Mouse (Mus musculus) embryo, embryonic 10 days (tissue): ENCODE measurements around the gene Mecom.

Experiments
- DNase-seq: peaks from one replicate; pipeline ENCODE4 v3.0.0-alpha.2; 2015; ENCODE audit warnings: low spot score

Mecom gene

DNA sequence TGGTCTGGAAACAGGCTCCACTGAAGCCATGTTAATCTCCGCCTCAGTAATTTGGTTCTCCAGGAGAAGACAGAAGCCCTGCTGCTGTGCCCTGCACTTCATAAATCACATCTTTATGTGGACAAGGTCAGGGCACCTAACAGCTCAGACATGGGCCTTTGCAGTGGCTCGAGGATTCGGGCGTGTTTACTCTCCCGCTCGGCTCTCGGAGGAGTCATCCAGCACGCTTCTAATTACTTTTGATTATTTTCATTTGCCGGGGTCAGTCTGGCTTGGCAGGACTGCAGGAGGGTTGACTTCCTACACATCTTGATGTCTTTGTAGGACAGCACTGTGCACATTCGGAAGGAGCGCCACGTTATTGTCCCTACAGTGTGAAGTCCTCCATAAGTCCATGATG, 529.6 kb downstream of the Mecom start:
- peak; percentile 86 for DNase-seq

DNA sequence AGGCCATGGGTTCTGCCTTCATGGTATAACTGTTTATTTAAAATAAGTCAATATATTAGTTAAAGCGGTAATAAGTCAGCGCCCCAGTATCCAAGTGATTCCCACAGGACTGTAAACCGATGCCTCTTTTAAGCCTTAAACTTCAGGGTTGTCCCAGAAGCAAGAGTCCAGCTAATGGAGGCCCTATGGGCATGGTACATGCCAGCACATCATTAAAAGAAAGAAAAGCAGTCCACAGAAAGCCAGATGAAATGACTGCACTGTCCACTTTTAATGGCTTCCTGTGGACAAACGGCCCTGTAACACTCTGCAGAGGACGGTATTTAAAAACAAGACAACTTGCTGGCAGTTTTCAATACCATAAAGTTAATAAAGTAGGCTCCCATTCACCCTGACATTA, 531.0 kb downstream of the Mecom start:
- DNase-seq: peak; percentile 17

DNA sequence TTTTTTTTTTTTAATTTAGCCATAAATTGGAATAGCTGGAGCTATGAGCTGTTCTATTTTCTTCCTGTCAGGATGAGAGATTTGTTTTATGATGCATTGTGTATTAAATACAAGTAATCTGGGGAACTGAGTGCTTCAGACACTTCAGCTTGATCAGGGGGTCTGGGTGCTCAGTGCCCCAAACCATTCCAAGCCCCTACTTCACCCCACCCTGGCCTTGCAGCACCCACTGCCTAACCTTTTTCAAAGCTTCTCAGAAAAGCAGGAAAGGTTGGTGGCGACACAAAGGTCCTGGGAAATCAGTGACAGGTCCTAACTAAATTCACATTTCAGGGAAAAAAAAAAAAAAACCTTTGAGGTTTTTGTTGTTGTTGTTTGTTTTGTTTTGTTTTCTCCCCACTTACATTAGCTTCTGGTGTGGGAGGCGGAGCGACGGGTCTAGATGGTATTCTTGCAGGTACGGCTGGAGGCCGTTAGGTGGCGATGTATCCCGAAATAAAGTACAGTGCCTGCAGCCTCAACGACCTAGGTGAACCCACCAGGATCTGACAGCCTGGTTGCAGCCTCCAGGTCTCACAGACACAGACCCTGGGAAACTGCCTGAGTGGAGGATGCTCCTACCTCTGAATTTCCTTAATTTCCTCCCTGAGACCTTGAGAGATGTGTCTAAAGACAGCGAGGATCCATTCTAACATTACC, 532.7 kb downstream of the Mecom start:
- DNase-seq: peak; percentile 92

DNA sequence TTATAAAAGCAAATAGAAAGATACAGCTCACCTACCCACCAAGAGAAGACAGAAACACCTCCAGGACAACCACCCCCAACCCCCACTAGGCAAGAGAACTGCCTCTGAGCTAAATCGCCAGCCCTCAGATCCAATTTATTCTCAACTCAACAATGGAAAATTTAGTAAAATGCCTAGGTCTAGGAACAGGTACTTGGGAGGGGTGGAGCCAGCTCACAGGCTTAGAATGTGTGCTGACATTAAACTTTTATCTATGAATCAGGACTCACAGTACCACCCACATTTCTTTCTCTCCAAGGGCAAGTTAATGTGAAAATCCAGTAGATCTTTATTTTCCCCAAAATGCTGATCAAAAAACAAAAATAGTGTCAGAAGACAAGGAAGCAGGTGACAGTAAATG, 533.5 kb downstream of the Mecom start:
- no peak for DNase-seq

DNA sequence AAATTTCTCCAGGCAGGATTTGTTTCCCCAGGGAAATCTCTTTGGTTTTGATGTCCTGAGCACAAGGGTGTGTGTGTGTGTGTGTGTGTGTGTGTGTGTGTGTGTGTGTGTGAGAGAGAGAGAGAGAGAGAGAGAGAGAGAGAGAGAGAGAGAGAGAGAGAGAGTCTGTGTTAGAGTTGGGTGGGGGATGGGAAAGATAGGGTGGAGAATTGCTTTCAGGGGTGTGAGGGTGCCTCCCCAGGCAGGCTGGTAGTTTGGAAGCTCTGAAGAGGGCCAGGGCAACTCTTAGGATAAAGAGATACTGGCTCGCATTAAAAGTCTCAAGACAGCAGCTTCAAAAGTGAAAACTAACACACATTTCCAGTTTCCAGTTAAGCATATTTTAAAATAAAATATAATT, 534.4 kb downstream of the Mecom start:
- peak; percentile 15 for DNase-seq

DNA sequence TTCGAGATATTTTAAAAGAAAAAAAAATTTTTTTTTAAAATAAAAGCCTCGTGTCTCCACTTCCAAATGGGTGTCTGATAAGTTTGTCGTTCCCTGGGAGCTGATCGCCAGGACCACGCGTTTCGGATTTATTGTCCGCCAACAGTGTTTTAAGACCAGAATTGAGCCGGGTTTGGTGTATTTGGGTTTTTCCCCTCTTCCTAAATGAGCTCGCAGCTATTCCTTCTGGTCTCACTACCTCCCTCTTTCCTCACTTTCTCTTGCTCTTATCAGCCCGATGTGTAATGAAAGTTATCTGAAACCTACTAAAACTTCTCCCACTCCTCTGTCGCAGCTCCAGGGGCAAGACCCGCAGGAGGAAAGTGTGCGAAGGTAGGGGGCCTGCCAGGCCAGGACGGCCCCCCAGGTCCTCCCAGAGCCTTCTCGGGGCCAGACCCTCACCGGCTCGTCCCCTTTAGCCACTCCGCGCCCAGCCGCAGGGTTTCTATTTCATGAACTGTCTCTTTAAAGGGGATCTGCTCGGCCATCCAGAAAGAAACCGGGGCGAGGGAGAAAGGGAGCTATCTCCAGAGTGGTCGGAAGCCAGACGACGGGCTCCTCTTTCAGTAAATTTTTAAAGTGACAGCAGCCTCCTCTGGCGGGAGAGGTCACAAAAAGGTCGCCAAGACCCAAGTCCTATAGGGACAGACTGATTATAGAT, 535.0 kb downstream of the Mecom start:
- DNase-seq: peak; percentile 84

DNA sequence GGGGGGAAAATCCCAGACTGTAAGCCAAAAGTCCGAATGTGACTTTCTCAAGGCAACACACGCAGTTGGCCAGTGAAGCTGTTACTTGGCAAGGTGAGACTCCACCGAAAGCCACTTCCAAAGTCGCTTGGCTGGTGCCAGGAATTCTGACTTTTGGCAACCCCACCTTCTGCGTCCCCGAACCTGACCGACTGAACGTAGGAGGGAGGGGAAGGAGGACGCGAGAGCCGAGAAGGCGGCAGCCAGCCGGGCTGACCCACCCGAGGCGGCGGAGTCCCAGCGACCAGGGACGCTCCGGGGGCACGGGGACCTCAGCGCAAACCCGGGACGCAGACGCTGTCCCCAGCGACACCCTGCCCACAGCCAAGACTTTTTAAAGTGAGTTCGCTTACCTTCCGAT, 535.7 kb downstream of the Mecom start:
- DNase-seq: peak; percentile 31

DNA sequence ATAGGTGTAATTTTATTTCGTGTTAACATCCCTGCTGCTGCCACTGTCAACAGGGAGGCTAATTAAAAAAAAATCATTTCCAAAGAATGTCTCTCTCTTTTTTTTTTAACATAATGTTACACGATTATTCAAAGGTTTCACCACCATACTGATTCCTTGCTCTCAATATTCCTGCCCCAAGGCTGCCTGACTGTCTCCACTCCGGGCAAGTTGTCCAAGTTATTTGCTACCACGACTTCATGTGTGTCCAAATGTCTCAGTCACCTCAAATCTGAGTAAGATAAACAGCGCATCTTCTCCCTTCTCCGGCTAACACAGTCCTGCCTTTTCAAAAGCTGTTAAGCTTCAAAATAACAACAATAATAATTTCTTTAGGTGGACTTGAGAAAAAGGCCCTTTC, 536.1 kb downstream of the Mecom start:
- peak; percentile 20 for DNase-seq

DNA sequence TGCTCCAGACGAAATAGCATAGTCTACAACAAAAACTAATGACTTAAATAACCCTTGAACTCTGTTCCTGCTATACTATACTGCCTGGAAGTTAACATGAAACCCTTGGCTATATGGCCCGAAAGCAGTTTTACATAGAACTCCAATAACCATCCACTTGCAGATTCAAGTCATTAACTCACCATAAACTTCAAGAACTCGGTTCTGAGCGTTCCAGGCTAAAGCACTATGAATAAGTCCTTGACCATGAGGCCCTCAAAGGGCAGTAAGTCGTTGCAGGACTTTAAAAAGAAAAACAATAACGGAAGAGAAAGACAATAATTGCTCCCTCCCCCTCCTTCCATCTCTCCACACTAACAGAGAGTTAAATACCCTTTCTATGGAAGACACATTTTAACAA, 536.9 kb downstream of the Mecom start:
- peak; percentile 11 for DNase-seq

DNA sequence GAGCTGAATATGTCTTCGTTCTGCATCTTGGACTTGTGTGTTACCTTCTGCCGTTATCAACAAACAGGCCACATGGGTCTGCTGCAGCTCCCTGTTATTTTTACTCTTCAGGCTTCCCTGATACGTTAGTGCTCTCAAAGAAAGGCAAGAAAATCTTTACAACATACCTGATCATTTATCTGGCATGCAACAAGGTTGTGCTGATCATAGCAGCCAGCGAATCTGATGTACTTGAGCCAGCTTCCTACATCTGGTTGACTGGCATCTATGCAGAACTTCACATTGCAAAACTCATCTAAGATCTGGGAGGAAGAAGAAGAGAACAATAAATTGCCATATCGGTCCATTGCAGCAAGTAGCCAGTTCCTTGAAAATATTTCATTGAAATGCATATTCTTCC, 538.2 kb downstream of the Mecom start:
- DNase-seq: no peak

DNA sequence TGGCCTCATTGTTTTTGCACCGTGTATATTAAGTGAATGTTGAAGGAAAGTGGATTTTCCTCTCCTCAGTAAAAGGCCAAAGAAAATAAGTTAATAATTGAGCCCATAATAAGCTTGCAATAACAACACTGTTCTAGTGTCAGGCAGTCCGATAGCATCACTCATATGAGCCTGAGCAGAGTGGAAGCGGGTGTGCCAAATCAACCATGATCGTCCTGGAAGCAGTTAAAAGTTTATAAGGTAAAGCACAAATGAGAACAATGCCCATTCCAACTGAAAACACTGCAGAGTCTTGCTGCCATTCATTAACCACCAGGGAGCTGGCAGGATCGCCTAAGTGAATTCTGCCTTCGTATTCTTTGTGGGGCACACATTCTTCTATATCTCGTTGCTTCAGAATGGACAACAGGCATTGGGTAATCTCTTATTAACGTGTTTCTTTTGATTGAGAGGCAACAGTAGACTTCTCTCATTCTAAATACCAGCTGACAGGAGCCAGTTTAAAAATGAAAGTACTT, 542.9 kb downstream of the Mecom start:
- no peak for DNase-seq

DNA sequence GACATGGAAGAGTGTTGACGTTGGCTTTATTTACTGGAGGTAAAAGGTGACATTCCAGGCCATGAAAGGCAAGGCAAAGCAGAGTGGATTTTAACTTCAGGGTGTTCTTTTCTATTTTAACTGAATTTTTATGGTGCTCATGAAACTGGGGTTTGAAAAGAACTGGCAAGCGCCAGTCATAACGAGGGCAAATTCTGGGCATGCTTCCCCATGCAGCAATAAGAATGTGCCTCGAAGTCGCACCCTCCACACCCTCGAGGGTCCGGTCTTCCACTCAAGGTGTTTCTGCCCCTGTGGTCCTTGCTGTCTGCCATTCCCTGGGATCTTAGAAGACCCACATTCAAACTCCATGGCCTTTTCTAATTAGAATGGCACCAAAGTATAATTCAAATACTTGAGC, 547.5 kb downstream of the Mecom start:
- DNase-seq: no peak

DNA sequence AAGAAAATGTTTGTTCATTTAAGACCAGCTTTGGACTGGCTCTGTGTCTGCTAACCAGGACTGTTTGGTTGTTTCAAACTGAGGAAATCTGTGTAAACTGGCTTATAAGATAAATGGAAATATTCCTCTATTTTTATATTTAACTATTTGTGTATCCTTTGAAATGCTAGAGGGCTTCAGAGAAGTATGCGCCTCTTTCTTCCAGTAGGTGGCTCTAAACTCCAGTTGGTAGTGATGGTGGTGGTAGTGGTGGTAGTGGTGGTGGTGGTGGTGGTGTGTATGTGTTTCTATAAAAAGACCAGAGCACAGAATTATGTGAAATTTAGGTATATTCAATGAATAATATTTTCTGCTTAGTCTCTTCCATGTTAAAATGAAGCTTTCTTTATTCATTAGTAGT, 548.8 kb downstream of the Mecom start:
- DNase-seq: peak; percentile 49

DNA sequence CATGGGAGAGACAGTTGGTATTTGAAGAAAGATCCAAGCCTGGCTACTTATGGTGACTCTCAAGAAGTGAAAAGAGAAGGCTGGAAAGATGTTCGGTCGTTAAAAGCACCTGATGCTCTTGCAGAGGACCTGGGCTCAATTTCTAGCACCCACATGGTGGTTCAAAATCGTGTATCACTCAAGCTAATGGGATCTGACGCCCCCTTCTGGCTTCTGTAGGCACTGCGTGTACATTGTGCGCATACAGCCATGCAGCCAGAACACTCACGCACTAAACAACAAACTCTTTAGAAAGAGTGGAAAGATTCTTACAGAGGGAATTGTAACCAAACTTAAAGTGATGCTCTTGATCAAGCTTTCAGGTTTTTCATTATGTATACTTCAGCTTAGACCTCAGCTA, 550.7 kb downstream of the Mecom start:
- no peak for DNase-seq

DNA sequence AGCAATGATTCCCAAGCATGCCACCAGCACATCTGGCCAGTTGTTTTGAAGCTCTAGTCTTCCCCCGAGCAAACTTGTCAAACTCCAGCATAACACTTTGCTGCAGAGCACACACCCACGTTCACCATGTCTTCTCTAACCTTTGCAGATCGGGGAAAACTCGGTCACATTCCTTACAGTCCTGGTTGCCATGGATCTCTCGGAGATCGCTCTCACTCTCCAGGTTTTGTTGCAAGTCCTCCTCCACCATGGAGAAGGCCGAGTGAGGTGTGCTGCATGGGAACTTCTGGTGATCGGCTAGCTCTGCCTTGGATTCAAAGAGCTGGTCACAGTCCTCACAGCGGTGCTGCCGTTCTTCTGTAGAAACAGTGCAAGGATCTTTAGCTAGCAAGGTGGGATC, 554.5 kb downstream of the Mecom start:
- DNase-seq: no peak

DNA sequence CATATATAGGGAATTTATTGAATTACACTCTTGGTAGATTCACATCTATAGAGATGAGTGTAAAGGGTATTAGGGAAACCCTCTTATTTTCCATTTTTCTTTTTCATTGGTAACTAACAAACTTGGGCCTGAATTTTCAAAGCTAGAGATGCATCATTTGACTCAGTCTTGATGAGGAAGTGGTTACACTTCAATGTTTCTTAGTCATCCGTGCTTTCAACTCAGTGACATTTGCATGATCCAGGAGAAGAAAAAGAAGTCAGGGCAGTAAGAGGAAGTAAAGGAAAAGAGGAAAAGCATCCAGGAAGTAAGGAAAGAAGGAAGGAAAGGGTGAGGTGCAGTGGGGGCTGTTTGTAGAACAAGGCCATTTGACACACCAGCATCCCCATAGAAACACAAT, 556.3 kb downstream of the Mecom start:
- no peak for DNase-seq

DNA sequence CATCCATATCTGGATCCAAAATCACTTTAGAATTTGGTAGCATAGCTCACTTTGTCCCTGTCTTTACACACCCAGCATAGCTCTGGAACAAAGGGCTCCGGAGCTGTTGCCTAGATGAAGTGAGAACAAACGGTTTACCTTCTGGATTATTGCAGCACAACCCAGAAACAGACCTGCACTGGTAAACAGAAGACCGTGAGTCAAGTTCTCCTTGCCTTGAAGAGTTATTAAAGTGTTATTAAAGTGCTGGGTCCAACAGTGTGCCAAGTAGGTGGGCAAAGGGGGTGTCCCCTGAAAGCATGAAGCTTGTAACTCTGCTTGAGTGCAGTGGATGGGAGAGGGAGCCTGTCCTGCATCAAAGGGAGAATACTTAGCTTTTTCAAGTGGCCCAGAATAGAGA, 563.4 kb downstream of the Mecom start:
- DNase-seq: no peak

DNA sequence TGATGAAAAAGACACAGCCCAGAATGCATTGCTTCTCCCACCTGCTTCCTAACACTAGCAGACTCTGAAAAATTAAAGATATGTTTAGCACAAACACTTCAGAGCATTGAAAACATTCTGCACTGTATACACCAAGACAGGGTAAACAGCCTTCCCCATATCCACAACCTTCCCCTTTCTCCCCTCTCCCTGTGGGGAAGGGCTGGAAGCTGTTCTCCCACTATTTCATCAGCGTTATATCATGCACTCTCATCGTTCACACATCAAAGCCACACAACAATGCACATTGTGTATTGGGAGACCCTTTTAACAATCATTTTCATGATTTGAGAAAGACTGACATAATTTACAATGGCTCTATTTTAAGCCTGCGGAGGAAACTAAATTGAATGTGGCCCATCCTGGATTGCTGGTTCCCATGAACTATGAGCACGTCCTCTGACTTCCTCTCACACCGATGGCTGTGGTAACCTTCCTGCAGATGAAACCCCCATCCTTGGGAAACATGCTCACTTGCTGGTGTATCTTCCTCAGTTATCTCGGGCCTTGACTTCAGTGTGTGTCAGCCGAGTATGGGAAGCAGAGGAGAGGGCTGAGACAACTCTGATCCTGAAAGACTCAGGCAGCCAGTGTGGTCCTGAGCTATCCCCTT, 566.4 kb downstream of the Mecom start:
- DNase-seq: no peak

DNA sequence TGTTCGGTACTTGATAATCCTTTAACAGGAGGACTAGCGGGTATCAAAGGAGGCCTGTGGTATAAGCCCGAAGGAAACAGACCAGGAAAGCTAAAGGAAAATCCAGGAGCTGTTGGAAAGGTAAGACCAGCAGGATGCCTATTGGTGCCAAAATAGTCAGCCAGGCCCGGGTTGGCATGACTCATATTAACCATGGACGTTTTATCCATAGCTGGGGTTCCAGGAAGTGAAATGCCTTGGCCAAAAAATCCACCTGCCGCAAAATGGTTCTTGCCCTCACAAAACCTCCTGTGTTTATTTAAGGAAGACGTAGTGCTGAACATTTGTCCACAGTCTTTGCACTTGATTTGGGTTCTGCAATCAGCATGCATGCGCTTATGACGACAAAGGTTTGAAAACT, 567.3 kb downstream of the Mecom start:
- DNase-seq: no peak

DNA sequence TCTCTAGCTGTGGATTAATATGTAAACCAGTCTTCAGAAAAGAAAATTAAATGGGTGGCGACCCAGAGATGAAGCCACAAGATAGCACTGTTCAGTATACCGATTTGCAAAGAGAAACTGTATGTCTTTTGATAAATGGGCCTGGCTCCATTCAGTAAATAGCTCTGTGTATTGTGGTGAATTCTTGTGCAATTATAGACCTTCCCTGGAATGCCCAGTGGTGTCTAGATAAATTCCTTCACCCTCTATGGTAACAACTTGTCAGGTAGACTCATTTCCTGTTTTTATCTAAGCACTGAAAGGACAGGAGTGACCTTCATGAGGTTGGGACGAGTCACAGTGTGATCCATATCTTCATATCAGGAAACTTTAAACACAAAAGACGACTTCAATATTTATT, 571.2 kb downstream of the Mecom start:
- DNase-seq: no peak

DNA sequence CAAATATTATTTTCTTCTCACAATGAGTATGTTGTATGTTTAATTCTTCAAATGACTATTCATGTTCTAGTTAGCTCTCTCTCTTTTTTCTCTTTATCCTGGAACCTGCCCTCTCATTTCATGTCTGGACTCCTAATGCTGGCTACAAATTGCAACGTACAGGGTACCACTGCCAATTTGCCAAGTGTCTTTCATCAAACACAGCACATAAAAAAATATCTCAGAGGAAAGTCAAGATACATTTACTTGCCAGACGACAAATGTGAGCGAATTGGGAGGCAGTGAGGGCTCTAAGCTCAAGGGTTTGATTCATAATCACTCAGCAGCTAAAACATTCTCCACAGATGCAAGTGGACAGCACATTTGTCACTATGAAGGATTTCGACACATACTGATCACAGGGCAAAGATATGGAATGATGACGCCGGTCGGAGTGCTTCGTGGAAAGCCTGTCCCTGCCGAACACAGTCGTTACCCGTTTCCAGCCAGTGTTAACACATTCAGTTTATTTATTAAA, 579.3 kb downstream of the Mecom start:
- no peak for DNase-seq

DNA sequence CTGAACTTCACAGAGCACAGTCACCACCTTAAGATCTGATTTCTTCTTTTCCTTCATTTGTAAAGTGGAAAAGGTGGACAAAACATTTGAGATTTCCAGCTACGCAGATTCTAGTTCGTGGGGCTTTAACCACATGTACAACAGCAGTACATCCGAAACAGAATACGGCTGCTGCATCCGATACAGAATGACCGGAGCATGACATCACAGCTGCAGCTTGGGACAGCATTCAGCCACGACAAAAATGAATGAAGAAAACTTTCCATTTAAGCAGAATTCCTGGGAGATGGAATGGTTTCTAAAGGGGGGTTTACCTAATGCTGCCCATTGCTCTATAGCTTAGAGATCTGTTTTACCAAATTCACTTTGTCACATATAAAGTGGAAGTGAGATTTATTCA, 583.9 kb downstream of the Mecom start:
- DNase-seq: no peak

DNA sequence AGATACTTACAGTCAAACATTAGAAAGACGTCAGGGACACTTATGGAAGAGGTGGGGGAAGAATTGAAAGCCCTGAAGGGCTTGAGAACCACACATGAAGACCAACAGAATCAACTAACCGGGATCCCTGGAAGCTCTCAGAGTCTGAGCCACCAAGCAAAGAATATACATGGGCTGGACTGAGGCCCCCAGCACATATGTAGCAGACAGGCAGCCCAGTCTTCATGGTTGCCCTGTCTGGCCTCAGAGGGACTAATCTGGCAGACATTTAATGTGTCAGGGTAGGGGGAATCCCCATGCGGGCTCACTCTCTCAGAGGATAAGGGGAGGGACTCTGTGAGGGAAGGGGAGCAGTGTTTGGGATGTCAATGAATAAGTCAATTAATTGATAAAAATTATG, 584.4 kb downstream of the Mecom start:
- DNase-seq: no peak
